Mouse (Mus musculus) left cerebral cortex, adult 2 months (tissue): ENCODE measurements around the gene Gfra1. TPM values are rescaled to one million over a fixed set of nuclear protein-coding genes. Genes with fewer than 3 reads are reported as not detected.

Experiments used
- DNase-seq, 2 experiments: peaks; one replicate each; pipeline ENCODE4 v3.0.0; 2021 to 2022; ENCODE audit warnings: low spot score in 2 of 2, mixed read lengths in 1 of 2; ENCODE audit errors: extremely low spot score in 1 of 2
- H3K27ac ChIP-seq: fragments of 200-600 bp; 2 replicates; pipeline ENCODE4 v1.8.1; 2022
- H3K4me3 ChIP-seq: fragments of 200-600 bp; 2 replicates; pipeline ENCODE4 v1.8.1; 2022
- CTCF ChIP-seq: fragments of 200-600 bp; IDR thresholded peaks from 2 replicates; pipeline ENCODE4 v1.8.1; 2022; ENCODE audit warnings: antibody characterized with exemption, mild to moderate bottlenecking, moderate library complexity
- intact Hi-C: fragments of 180-260 bp; cut with DNase I; formaldehyde crosslinking; loops from one replicate; pipeline ENCODE4 v1.15.1; 2025
- total RNA-seq, 2 experiments: library from RNA; stranded (reverse); gene quantifications; 2 replicates each; pipeline ENCODE4 v1.2.3; 2021

Gfra1 gene
- total RNA-seq, 2 experiments from 2014 or later, result 26.7 to 34.1 TPM

GRCm38 (mm10) chr19:58438762-58439161 is 16.9 kb downstream of the Gfra1 start:
- DNase-seq, result no peak
- intact Hi-C loops, result no loop called here
- no peak for TF ChIP-seq CTCF

GRCm38 (mm10) chr19:58437441-58438071 is 18.2 kb downstream of the Gfra1 start:
- no peak for TF ChIP-seq CTCF
- intact Hi-C loops, result no loop called here

More at GRCm38 (mm10) chr19:58438762-58439161, 16.9 kb downstream of the Gfra1 start:
- no peak overlapping the region for H3K4me3 ChIP-seq
- no peak overlapping the region for H3K27ac ChIP-seq

GRCm38 (mm10) chr19:58436874-58437273 is 18.8 kb downstream of the Gfra1 start:
- no peak for TF ChIP-seq CTCF
- intact Hi-C loops, result no loop called here
- DNase-seq, result no peak
- no peak overlapping the region for H3K27ac ChIP-seq
- H3K4me3 ChIP-seq, result no peak overlapping the region

More at GRCm38 (mm10) chr19:58437441-58438071, 18.2 kb downstream of the Gfra1 start:
- no peak overlapping the region for H3K27ac ChIP-seq
- no peak for DNase-seq
- no peak overlapping the region for H3K4me3 ChIP-seq

GRCm38 (mm10) chr19:58435877-58436276 is 19.8 kb downstream of the Gfra1 start:
- intact Hi-C loops, result no loop called here
- no peak for DNase-seq
- Histone ChIP-seq H3K27ac (no peak overlapping the region), H3K4me3 (no peak overlapping the region)
- no peak for TF ChIP-seq CTCF

GRCm38 (mm10) chr19:58432840-58433239 is 22.9 kb downstream of the Gfra1 start:
- no peak for DNase-seq
- H3K4me3 ChIP-seq, result no peak overlapping the region
- H3K27ac ChIP-seq, result no peak overlapping the region
- intact Hi-C loops, result no loop called here
- TF ChIP-seq CTCF, result no peak

- no peak for TF ChIP-seq CTCF
- no peak overlapping the region for H3K27ac ChIP-seq
- intact Hi-C loops, result no loop called here
- H3K4me3 ChIP-seq, result no peak overlapping the region
- no peak for DNase-seq
Observed at GRCm38 (mm10) chr19:58428546-58428945, 27.2 kb downstream of the Gfra1 start.

GRCm38 (mm10) chr19:58427348-58427747 is 28.4 kb downstream of the Gfra1 start:
- intact Hi-C loops, result no loop called here
- no peak for TF ChIP-seq CTCF
- DNase-seq, result no peak
- Histone ChIP-seq H3K27ac (no peak overlapping the region), H3K4me3 (no peak overlapping the region)

GRCm38 (mm10) chr19:58424928-58425327 is 30.8 kb downstream of the Gfra1 start:
- TF ChIP-seq CTCF, result no peak
- DNase-seq, result no peak
- H3K4me3 ChIP-seq, result no peak overlapping the region
- intact Hi-C loops, result no loop called here
- no peak overlapping the region for H3K27ac ChIP-seq

- DNase-seq, result no peak
- intact Hi-C loops, result no loop called here
- H3K27ac ChIP-seq, result no peak overlapping the region
- H3K4me3 ChIP-seq, result no peak overlapping the region
- no peak for TF ChIP-seq CTCF
Observed at GRCm38 (mm10) chr19:58424179-58424578, 31.5 kb downstream of the Gfra1 start.

- Histone ChIP-seq H3K4me3 (no peak overlapping the region), H3K27ac (no peak overlapping the region)
- TF ChIP-seq CTCF, result no peak
- intact Hi-C loops, result no loop called here
- DNase-seq, result no peak
Observed at GRCm38 (mm10) chr19:58422916-58423493, 32.7 kb downstream of the Gfra1 start.

- TF ChIP-seq CTCF, result no peak
- H3K4me3 ChIP-seq, result no peak overlapping the region
- no peak for DNase-seq
- no peak overlapping the region for H3K27ac ChIP-seq
- intact Hi-C loops, result no loop called here
Observed at GRCm38 (mm10) chr19:58419685-58420084, 36.0 kb downstream of the Gfra1 start.

- no peak overlapping the region for H3K4me3 ChIP-seq
- no peak overlapping the region for H3K27ac ChIP-seq
- intact Hi-C loops, result no loop called here
- DNase-seq, result no peak
- TF ChIP-seq CTCF, result no peak
Observed at GRCm38 (mm10) chr19:58419278-58419677, 36.4 kb downstream of the Gfra1 start.

GRCm38 (mm10) chr19:58415173-58415572 is 40.5 kb downstream of the Gfra1 start:
- TF ChIP-seq CTCF, result no peak
- DNase-seq, result no peak
- intact Hi-C loops, result no loop called here
- Histone ChIP-seq H3K27ac (no peak overlapping the region), H3K4me3 (no peak overlapping the region)
